Mouse (Mus musculus) gonadal fat pad, adult 2 months (tissue): ENCODE measurements around the gene Slc43a3. TPM values are rescaled to one million over a fixed set of nuclear protein-coding genes. Genes with fewer than 3 reads are reported as not detected.

Experiments
- DNase-seq: peaks from one replicate; pipeline ENCODE4 v3.0.0-alpha.2; 2012; ENCODE audit warnings: low read depth
- polyA plus RNA-seq: library from polyadenylated mRNA; depleted of rRNA; stranded (reverse); fragments of >200 nt; gene quantifications from 2 replicates; pipeline ENCODE4 v1.2.3, GENCODE M21; 2012; rRNA removed

The Slc43a3 gene
- polyA plus RNA-seq, 1 experiment, result 136 TPM

- DNase-seq, result no peak
Observed at GRCm38 (mm10) chr2:84980188-84980587, 43.8 kb downstream of the Slc43a3 start, which contains the start of gene Prg2. TSS of gene Prg2 (plus strand) at chr2:84980461.

DNA sequence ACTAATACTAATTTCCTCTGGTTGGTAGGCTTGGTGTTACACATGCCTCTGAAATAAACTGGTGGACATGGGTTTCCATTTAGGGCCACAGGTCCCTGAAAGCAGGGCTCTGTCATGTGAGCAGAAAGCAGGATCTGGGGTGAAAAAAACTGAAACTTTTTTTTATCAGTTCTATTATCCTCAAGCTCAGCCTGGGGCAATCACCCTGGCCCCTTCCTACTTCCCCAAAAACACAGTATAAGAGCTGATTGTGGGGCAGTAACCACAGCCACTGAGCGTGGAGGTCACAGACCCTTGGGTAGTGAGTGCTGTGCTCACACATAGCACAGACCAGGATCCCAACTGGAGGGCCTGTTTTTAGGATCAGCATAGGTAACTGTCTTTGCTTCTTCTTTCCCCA is 51.6 kb downstream of the Slc43a3 start, which contains the start of gene Prg3:
Gene Prg3 (plus strand): TSS at position 286 of the 400 bp plus-strand sequence.
- no peak for DNase-seq

- DNase-seq, result no peak
Observed at GRCm38 (mm10) chr2:84996376-84996775, 60.0 kb downstream of the Slc43a3 start.

- no peak for DNase-seq
Observed at GRCm38 (mm10) chr2:84999486-85000181, 63.3 kb downstream of the Slc43a3 start.

DNA sequence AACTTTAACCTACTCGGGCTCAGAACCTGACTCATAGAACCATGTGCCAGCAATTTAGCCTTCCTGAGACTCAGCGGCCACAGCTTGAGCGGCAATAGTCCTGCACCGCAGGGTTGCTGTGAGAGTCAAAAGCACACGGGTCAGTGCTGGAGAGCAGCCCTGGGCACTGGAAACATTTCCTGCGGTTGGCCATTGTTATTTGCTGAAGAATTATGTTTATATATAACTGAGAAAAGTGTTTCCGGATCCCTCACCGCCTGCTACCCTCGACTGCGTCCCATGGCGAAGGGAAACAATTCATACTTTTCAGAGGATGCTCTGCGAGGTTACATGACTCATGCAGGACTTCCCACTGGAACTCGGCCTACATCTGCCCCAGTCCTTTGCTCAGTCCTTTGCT is 65.1 kb downstream of the Slc43a3 start:
- DNase-seq, result no peak

GRCm38 (mm10) chr2:85002575-85002974 is 66.2 kb downstream of the Slc43a3 start:
- no peak for DNase-seq

- no peak for DNase-seq
Observed at GRCm38 (mm10) chr2:85004341-85004740, 68.0 kb downstream of the Slc43a3 start.

- no peak for DNase-seq
Observed at GRCm38 (mm10) chr2:85006600-85006999, 70.2 kb downstream of the Slc43a3 start.

DNA sequence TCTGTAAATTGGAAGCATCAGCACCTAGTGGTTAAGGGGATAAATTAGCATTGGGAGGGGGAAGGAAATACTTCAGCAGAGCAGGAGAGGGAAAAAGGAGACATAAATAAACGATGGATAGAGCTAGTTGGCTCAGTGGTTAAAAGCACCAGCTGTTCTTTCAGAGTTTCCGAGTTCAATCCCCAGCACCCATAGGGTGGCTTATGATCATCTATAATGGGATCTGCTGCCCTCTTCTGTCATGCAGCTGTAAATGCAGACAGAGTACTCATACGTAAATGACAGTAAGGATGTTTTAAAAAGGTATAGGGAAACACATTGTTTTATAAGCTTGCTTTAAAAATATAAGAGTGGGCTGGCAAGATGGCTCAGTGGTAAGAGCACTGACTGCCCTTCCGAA is 71.3 kb downstream of the Slc43a3 start:
- DNase-seq, result no peak

Other genes with a start within 250 kb of the Slc43a3 start
- gene Zdhhc5, start 221.4 kb upstream of the Slc43a3 start, polyA plus RNA-seq, result 60.7 and 61.8 TPM in 2 replicates
- 16.8 and 18.8 TPM in 2 replicates for gene Clp1, start 209.2 kb upstream of the Slc43a3 start, polyA plus RNA-seq
- 1.4 and 1.7 TPM in 2 replicates for gene Ypel4, start 202.5 kb upstream of the Slc43a3 start, polyA plus RNA-seq
- 3.0 and 3.5 TPM in 2 replicates for gene Gm19426, start 192.9 kb upstream of the Slc43a3 start, polyA plus RNA-seq
- gene Serping1, start 161.1 kb upstream of the Slc43a3 start, polyA plus RNA-seq, result 547 and 588 TPM in 2 replicates
- 24.8 and 26.9 TPM in 2 replicates for gene Ube2l6, start 137.8 kb upstream of the Slc43a3 start, polyA plus RNA-seq
- not detected in 2 replicates for gene Smtnl1, start 113.9 kb upstream of the Slc43a3 start, polyA plus RNA-seq
- 30.8 and 47.1 TPM in 2 replicates for gene Timm10, start 109.6 kb upstream of the Slc43a3 start, polyA plus RNA-seq
- gene Slc43a1, start 97.7 kb upstream of the Slc43a3 start, polyA plus RNA-seq, result 16.9 and 21.9 TPM in 2 replicates
- gene Rtn4rl2, start 49.9 kb upstream of the Slc43a3 start, polyA plus RNA-seq, result 7.6 and 8.4 TPM in 2 replicates
- 0.23 TPM in 1 of 2 replicates, not detected in the other for gene Prg2, start 43.9 kb downstream of the Slc43a3 start, polyA plus RNA-seq
- not detected in 2 replicates for gene Prg3, start 51.6 kb downstream of the Slc43a3 start, polyA plus RNA-seq
- 97.4 and 106 TPM in 2 replicates for gene Ssrp1, start 100.7 kb downstream of the Slc43a3 start, polyA plus RNA-seq
- gene P2rx3, start 100.9 kb downstream of the Slc43a3 start, polyA plus RNA-seq, result 2.4 and 2.6 TPM in 2 replicates
- 91.0 and 121 TPM in 2 replicates for gene Tnks1bp1, start 111.4 kb downstream of the Slc43a3 start, polyA plus RNA-seq
- 19.2 and 21.7 TPM in 2 replicates for gene Aplnr, start 199.6 kb downstream of the Slc43a3 start, polyA plus RNA-seq